Mouse (Mus musculus): ENCODE results near the gene Tescl. TPM values are rescaled to one million over a fixed set of nuclear protein-coding genes. Genes with fewer than 3 reads are reported as not detected.

The Tescl gene
- polyA plus RNA-seq, 1 experiment = not detected

GRCm38 (mm10) chr7:24368946-24369345 lies 35.2 kb upstream of the Tescl start:
- TF ChIP-seq GATA1 (IDR thresholded peaks at IDR 0.05; ENCODE audit: low read length) = no peak

GRCm38 (mm10) chr7:24368226-24368625 lies 34.5 kb upstream of the Tescl start:
- no peak for TF ChIP-seq GATA1 (IDR thresholded peaks at IDR 0.05; ENCODE audit: low read length)

GRCm38 (mm10) chr7:24366716-24367632 lies 33.2 kb upstream of the Tescl start:
- no peak for TF ChIP-seq GATA1 (IDR thresholded peaks at IDR 0.05; ENCODE audit: low read length)

GRCm38 (mm10) chr7:24365258-24366014 lies 31.7 kb upstream of the Tescl start:
- no peak for TF ChIP-seq GATA1 (IDR thresholded peaks at IDR 0.05; ENCODE audit: low read length)

- no peak for TF ChIP-seq GATA1 (IDR thresholded peaks at IDR 0.05; ENCODE audit: low read length)
Observed at GRCm38 (mm10) chr7:24364827-24365226, 31.1 kb upstream of the Tescl start.

GRCm38 (mm10) chr7:24363228-24363627 lies 29.5 kb upstream of the Tescl start:
- no peak for TF ChIP-seq GATA1 (IDR thresholded peaks at IDR 0.05; ENCODE audit: low read length)

- TF ChIP-seq GATA1 (IDR thresholded peaks at IDR 0.05; ENCODE audit: low read length) = no peak
Observed at GRCm38 (mm10) chr7:24361001-24361400, 27.3 kb upstream of the Tescl start.

- no peak for TF ChIP-seq GATA1 (IDR thresholded peaks at IDR 0.05; ENCODE audit: low read length)
Observed at GRCm38 (mm10) chr7:24359269-24359668, 25.5 kb upstream of the Tescl start.

GRCm38 (mm10) chr7:24357899-24358298 lies 24.2 kb upstream of the Tescl start:
- TF ChIP-seq GATA1 (IDR thresholded peaks at IDR 0.05; ENCODE audit: low read length) = no peak

GRCm38 (mm10) chr7:24356081-24356480 lies 22.3 kb upstream of the Tescl start:
- no peak for TF ChIP-seq GATA1 (IDR thresholded peaks at IDR 0.05; ENCODE audit: low read length)

- TF ChIP-seq GATA1 (IDR thresholded peaks at IDR 0.05; ENCODE audit: low read length) = no peak
Observed at GRCm38 (mm10) chr7:24355646-24356045, 21.9 kb upstream of the Tescl start.

- no peak for TF ChIP-seq GATA1 (IDR thresholded peaks at IDR 0.05; ENCODE audit: low read length)
Observed at GRCm38 (mm10) chr7:24348896-24349295, 15.2 kb upstream of the Tescl start, which contains the start of gene Lypd5. Lypd5 (plus strand) TSS chr7:24349196.

GRCm38 (mm10) chr7:24346444-24346843 lies 12.7 kb upstream of the Tescl start:
- no peak for TF ChIP-seq GATA1 (IDR thresholded peaks at IDR 0.05; ENCODE audit: low read length)

GRCm38 (mm10) chr7:24343701-24344272 lies 10.1 kb upstream of the Tescl start:
- no peak for TF ChIP-seq GATA1 (IDR thresholded peaks at IDR 0.05; ENCODE audit: low read length)

- no peak for TF ChIP-seq GATA1 (IDR thresholded peaks at IDR 0.05; ENCODE audit: low read length)
Observed at GRCm38 (mm10) chr7:24338241-24338640, 4.5 kb upstream of the Tescl start.

GRCm38 (mm10) chr7:24335699-24336309 lies 2.1 kb upstream of the Tescl start:
- TF ChIP-seq GATA1 (IDR thresholded peaks at IDR 0.05; ENCODE audit: low read length) = no peak
